Mouse (Mus musculus): Measurements from ENCODE around the gene Prkce.

Gene Prkce

DNA sequence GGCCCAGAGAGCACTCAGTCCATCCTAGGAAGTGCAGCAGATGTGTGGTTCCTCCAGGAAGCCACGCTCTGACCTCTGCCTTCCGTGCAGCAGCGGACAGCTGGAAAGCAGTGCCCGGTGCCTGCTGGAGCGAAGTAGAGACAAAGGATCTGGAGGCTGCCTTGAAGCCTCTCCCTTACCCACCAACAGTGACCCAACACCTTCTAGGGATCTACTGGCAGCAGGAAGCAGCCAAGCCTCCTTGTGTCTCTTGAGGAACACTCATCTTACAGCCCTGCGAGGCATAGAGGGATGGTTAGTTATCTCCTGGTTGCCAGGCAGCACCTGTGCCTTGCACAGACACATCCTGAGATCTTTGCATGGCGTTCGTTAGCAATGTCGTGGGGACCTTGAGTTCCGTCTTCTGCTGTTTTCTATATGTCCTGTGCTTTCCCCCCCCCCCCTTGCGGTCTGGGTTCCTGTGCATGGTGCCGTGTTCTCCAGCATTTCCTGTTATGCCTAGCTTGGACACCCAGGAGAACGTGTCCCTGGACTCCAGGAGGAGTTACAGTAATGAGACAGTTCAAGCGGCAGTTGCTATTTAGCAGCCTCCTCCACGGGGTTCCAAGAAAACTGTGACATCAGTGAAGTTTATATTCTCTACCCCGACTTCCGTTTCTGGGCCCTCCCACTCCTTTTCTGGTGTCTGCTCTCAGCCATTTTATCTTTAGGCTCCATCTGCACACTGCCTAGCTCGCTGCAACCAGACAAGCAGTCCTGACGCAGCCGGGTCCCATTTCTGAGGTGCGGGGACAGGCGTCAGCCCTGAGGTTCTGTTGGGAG, 133.4 kb downstream of the Prkce start:
- DNase-seq (ENCODE audit: low spot score in 2 of 2) = peak; percentile 31 to 48

DNA sequence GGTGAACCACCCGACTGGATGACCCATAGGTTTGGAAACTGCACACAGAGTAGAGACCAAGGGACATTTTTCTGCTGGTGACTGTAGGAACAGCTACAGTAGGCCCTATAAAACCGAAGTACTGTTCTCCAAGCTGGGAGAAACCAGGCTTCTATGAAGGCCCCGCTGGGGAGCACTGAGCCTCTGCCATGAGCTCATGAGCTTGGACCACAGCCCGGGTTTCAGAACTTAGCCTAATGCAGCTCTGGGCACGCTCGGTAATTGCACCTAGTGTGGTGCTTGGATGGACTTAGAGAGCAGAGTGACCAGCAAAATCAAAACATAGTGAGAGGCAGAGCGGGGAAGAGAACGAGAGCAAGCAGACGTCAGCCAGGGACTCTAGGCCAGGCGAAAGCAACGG, 134.7 kb downstream of the Prkce start:
- no peak for DNase-seq (ENCODE audit: low spot score in 2 of 2)

DNA sequence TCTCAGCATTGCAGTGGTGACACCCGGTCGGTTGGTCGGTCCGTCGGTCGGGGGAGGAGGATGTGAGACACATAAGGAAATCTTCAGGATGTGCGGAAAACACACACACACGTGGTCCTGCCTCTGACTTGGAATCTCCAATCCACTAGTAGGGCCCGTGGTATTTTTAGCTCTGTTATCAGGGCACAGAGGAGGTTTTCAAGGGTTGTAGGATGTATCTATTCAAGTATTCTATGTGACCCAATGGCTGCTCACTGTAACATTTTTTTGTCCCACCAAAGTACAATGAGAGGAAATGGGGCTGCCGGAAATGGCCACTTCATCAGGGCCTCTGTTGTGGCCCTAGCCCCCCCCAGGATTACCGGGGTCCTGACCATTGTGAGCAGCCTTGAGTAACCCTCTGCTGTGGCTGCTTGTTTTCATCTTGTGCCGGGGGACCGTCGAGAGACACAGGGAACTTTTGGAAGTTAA, 135.3 kb downstream of the Prkce start:
- DNase-seq (ENCODE audit: low spot score in 2 of 2) = no peak

DNA sequence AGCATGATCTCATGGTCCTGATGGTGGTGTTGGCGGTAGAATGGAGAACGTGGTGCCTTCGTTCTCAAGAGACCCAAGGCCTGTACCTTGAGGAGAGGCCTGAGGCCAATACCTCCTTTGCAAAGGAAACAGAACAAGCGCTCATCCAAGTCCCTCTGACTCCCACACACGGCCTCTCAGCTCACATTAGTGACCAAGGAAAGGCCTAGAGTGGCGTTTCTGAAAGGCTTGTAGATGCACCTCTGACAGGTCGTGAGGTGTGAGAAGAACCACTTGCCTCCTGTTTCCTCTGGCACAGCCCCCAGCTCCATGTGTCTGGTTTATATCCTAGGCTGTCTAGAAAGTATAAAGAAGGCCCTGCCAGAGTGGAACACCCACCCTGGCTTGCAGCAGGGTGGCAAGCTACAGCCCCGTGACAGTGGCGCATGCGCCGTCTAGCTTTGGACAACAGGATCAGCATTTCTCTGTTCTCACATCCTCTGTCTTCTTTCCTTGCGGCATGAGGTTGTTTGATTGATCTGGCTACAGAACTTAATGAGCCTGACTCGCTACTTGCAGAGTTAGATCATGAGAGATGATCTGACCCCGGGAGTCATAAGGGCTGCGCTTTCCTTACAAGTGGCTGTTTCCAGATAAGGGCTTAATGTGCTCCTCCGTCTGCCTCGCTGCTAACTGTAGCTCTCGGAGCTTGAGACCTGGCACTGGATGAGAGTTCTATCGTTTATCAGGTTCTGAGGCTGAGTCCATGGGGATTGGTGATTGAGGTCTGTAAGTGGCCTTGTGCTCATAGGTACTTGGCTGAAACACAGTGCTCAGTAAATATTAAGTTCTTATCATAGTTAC, 136.0 kb downstream of the Prkce start:
- DNase-seq (ENCODE audit: low spot score in 2 of 2) = no peak

DNA sequence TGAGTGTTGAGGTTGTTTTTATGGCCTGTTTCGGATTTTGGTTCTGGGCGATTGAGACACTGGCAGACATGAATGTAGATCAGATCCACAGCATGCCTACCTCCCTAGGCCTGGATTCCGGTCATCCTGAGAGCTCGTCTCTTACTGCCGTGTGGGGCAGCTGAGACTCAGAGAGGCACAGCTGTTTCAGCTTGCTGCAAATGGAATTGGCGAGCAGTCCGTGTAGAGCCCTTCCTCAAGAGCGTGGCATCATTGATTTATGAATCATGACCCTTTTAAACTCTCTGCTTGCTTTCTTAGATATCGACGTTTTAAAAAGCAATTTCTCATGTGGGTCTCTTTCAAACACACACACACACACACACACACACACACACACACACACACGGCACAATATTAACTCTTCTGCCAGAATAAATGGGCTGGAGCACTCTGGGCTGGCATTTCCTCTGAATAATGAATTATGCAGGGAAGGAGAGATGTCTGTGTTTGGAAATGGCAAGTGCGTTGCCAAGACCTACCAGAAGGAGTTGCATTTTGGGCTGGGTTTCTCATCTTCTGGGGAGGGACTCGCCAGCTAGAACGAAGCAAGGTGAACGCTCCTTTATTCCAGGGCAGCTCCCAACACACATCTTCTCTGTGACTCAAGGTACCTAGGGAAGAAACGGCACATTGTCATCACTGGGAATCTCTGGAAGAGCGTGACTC, 137.5 kb downstream of the Prkce start:
- no peak for DNase-seq (ENCODE audit: low spot score in 2 of 2)

DNA sequence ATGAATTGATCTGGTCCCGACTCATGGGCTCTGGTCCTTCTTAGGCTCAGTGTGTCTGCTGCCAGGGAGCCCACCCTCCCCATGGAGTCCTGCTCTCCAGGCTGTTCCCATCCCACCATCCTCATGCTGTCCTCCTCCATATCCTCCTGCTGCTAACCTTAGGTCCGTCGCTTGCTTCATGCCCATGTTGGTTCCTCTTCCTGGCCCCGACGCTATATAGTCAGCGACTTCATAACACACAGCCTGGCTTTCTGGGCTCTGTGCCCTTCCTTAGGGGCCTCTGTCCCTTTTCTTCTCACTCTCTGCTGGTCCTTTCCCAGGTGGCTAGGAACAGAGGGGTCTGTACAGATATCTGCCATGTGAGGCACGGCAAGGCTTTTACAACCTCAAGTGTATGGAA, 138.6 kb downstream of the Prkce start:
- no peak for DNase-seq (ENCODE audit: low spot score in 2 of 2)

DNA sequence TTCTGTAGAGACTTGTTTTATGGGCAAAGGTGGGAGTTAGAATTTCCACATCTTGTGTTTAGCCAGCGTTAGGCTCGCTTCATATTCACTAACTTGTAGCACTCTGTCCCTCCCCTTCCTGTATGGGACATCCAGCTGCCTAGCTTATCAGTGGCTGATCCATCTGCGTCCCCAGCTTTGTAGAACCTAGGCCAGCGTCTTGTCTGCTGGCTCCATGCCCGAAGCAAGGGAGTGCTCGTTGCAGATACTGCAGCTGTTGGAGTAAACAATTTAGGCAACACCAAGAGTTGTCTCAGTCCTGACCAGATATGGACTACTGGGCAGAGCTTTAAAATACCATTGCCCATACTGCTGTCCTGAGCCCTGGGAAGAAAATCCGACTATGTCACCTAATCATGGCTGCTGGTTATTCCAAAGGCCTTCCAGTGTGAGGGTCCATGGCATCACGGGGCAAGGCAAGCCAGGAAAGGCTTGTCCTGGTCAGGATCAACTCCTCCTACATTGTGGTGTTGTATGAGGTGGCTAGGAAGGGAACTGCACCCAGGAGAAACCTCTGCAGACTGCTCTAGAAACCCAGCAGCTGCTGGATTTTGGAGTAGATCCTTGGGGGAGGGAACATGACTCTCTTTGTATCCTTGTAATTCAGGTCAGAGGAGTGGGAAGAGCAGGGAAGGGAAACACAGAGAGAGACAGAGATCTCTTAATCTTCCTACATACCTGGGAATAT, 146.0 kb downstream of the Prkce start:
- DNase-seq (ENCODE audit: low spot score in 2 of 2) = no peak

DNA sequence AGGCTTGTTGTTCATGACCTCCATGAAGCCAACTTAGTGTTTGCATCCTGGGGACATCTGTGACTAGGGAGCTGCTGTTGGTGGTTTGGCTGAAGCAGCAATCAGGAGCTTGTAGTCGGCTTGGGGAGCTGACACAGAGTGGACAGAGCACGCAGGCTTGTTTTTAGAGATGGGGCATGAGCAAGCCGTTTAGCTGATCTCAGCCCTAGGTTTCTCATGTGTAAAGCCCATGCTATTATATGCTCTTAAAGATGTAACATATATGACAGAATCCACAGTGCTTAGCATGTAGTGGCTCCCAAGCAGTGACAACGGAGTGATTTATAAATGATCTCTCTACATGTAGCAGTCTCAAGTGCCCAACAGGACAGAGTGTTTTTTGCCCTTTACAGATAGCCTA, 148.3 kb downstream of the Prkce start:
- DNase-seq (ENCODE audit: low spot score in 2 of 2) = no peak

DNA sequence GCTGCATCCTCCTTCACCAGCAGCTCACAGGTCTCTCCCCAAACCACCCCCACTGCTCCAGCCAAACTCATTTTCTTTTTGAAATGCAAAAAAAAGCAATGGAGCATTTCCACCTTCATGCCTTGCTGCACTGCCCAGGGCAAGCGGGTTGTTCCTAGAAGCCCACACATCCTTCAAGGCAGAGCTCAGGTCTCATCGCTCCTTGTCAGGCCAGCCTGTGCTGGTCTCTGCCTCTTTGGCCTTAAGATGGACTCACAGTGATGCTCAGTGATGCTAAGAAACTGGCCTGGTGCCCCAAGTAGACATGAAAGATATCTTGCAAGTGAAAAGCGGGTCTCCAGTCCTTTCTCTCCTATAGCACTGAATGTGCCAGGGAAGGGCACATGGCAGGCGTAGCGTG, 149.2 kb downstream of the Prkce start:
- DNase-seq (ENCODE audit: low spot score in 2 of 2) = no peak

DNA sequence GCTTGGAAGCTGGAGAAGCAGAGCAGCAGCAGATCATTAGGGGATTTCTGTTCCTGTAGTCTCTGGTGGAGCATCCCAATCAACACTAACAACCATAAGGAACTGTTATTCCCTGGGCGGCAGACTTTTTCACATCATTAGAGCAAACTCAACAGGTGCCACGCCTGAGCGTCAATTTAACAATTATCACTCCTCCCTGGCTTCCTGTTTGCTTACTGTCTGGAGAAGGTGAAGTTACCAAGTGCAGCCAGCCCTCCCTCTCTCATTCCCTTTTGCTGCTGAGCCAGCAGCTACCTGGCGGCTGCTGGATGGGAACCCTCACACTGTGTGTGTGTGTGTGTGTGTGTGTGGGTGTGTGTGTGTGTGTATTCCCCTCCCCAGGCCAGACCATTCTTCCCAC, 149.6 kb downstream of the Prkce start:
- no peak for DNase-seq (ENCODE audit: low spot score in 2 of 2)

DNA sequence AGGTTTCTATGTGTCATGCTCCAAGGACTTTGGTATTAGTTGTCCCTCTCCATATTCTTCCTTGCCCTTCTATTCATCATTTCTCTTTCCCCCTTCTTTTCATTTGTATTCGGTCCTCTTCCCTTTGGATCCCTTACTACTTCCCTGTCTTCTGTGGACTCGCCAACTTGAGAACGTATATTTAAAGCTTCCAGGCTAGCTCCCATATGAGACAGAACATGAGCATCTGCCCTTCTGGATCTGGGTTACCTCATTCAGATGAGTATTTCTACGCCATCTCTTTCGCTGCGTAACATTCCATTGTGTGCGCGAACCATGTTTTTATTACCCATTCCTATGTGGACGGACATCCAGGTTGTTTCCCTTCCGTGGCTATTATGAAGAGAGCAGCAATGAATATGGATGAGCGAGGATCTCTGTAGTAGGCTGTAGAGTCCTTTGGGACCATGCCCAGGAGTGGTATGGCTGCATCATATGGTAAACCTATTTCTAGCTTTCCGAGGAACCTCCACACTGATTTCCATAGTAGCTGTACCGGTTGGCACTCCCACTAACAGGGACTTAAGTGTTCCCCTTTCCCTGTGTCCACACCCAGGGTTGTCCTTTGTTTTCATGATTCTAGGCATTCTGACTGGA, 152.5 kb downstream of the Prkce start:
- DNase-seq (ENCODE audit: low spot score in 2 of 2) = no peak

DNA sequence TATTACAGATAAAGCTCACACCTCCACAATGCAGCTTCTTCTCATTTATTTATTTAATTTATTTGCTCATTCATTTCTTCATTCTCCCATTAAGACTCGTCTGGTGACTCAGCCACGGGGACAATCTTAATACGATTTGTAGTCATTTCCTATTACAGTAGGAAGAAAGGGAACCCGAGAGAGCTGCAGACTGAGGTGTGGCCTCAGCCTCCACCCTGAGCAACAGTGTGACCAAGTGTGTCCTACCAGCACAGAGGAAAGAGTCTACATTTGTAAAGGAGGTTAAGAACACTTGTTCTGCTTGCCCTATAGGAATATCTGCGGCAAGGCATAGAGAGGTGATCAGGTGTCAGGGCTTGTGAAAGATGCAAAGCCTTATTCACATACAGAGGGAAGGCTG, 155.3 kb downstream of the Prkce start:
- DNase-seq (ENCODE audit: low spot score in 2 of 2) = no peak

DNA sequence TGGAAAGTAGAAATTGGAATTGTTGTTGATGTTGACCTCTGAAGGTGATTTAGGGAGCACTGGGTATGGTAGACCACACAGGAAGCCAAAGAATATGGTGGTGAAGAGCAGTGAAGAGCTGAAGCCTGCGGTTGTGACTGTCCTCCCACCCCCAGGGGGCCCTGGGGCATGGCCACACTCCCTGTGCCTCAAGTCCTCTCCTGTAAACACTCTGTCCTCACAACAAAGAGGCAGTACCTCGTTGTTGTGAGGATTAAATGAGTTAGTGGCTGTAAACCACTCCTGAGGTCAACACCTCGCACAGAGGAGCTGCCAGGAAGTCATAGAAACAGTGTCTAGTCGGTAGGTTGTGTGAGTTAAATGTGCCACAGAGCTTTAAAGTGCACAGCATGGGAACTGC, 155.7 kb downstream of the Prkce start:
- no peak for DNase-seq (ENCODE audit: low spot score in 2 of 2)

DNA sequence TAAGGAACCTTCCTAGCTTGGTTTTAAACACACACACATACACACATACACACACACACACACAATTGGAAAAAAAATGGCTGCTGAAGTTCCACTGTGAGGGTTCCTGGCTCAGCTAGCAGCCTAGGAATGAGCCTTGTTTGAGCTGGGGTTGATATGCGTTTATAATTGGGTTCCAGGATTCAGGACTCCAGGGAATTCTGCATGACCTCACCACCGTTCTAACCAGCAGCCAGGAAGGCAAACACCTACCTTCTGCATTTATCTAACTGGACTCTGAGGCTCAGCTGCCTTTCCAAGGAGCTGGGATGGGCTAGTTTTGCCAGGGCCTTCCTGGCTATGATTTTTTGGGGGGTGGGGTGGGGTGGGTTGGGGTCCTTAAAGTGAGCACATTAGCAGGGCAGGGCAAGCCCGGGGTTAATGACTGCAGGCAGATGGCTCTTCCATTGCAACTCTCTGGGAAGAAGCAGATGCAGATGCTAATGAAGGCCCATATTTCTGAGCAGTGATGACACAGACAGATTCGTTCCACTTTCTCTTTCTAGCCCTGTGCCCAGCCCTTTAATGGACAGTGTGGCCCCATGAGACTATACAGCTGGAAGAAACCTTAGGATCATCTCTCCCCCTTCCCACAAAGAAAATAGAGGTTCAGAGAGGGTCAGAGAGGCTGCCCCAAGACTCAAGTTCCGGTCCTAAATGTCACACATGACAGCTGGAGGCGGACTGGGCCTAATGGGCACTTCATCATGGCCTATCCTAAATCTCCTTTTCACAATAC, 156.5 kb downstream of the Prkce start:
- DNase-seq (ENCODE audit: low spot score in 2 of 2) = no peak

DNA sequence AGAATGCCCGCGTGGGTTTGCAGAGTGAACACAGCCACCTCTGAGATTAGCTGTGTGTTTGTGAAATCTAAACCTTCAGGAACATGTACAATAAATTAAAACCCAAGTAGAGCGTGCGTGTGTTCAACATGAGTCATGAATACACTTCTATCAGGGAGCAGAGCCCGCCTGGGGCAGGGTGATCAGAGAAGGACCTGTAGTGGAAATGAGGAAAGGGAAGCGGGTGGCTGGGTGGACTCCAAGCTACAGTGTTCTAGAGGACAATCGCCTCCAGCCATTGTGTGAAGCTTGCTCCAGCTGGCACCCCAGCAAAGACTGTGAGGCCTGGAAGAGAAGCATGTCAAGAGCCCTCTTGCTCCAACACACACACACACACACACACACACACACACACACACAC, 157.2 kb downstream of the Prkce start:
- DNase-seq (ENCODE audit: low spot score in 2 of 2) = no peak

DNA sequence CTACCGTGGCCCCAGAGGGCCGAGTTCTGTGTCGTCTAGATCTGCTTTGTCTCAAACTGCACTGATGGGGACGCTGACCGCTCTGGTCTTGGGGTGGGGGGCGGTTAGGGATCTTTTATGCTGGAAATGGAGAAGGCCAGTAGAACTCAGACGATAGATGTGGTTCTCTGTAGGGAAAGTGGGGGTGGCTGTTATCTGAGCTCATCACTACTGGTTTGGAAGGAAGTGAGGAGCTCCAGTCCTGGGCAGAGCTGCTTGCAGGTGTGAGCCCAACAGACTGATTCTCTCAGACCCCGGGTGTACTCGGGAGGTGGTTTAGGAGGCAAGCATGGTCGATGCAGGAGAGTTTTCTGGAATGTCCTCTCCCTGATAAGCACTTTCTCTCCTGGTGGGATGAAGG, 157.7 kb downstream of the Prkce start:
- no peak for DNase-seq (ENCODE audit: low spot score in 2 of 2)

DNA sequence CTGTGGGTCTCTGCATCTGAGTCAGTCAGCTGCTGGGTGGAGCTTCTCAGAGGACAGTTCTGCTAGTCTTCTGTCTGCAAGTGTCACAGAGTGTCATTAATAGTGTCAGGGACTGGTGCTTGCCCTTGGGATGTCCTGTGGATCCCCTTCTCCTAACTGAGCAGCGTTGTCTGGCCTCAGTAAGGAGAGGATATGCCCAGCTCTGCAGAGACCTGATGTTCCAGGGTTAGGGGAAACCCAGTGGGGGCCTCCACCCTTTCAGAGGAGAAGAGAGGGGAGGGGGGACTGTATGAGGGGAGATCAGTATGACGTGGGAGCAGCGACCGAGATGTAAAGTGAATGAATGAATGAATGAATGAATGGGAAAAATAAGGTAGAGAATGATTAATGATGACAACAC, 160.4 kb downstream of the Prkce start:
- DNase-seq (ENCODE audit: low spot score in 2 of 2) = no peak

DNA sequence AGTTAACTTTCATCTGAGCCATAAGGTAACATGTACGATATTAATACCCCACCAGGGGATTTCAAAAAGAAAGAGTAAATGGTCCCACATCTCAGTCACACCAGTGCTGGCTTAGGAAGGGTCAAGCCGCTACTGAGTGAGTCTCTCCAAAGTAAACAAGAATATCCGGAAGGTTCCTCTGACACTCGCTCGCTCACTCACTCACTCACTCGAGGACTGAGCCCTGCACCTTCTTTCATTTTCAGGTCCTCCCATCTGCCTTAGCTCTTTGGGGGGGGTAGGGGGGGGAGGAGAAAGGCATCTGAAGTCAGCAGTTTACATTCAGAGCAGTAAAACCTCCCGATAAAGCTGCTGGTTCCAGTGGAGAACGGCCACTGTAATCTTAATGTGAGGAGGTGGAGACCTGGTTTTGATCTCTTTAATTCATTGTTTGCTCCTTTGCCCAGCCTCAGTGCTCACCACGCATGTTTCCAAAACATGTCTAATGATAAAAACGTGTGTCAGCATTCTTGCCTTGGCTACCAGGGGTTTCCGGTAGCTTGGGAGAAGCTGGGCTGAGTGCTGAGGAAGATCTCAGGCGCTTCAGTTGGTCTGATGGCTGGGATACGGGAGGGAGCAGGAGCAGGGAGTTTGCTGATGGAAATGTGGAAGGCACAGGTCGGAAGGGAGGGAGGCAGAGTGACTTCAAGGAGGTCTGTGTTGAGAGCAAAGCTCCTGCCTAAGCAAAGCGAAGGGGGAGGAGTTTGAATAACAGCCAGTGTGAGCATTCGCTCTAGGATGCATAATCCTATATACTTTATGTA, 161.9 kb downstream of the Prkce start:
- DNase-seq (ENCODE audit: low spot score in 2 of 2) = no peak

DNA sequence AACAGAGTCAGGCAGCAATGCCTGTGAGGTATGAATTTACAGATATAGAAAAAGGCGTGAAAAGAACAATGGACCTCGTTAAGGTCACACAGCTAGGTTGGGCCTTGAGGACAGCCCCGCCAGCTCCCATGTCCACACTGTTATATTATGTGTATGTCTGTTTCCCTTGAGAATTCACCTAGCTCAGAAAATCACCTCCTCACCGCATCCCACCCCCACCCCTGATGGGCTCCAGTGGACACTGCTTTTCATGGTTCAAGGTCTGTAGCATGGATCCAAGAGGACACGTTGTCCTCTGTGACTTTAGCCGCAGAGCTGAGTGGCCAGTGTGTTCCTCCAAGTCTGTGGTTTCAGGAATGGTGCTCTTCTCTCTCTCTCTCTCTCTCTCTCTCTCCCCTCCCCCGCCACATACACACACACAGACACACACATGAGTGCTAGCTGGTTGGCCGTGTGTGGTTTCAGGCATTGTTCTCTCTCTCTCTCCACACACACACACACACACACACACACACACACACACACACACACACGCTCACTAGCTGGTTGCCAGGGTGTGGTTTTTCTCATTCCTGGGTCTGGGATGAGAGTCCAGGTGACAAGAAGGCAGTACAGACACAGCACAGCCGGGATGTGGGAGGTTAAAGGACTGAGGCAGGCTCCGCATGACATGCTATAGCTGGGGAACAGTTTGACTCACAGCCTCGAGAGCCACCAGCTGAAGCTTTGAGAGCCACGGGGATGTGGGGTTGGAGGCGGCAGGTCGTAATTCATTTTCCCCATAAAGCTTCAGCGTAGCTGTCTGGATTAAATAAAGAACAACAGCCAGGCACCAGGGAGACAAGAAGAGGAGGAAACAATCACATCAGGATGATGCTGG, 162.7 kb downstream of the Prkce start:
- DNase-seq (ENCODE audit: low spot score in 2 of 2) = no peak
